Mouse (Mus musculus) activated CD4-positive, CD25-positive, alpha-beta regulatory T cell, adult 4 months (primary cell): ENCODE data around the gene Atat1. TPM values are rescaled to one million over a fixed set of nuclear protein-coding genes. Genes with fewer than 3 reads are reported as not detected.
"Not testable (repeated sequence)": the region's sequence is repeated elsewhere in the genome, so short reads cannot be mapped to it uniquely, and the experiment has no call there.

ENCODE experiments used
- ATAC-seq: one replicate; pipeline ENCODE4 v1.8.0; 2017
- polyA plus RNA-seq, 2 experiments: library from polyadenylated mRNA; unstranded; fragments of 100-300 nt; shearing (Covaris generic); gene quantifications; one replicate each; pipeline ENCODE4 v1.2.1; 2017

Gene Atat1
- 10 to 100 TPM; 11.7 to 14.3 TPM for polyA plus RNA-seq

DNA sequence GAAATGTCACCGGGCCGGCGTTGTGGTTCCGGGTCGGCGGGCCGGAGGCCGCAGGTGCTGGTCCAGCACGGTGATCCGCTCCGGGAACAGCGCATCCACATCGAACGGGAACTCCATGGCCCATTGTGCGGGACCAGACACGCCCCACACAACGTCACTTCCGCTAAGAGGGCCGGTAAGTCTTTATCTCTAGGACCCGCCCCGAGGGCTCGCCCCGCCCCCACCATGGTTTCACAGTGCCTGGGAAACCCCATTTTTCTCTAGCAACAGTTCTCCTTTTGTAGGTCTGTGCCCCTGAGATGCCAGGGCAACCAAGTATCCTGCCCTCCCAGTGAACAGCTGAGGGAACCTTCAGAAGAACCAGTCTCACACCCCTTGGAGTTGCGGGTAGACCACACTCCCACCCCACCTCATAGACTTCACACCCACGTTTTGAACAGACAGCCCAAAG lies at the start of gene Atat1:
Atat1 (minus strand) TSS at position 157 of the 451 bp plus-strand sequence.
- peak; percentile 91 for ATAC-seq

DNA sequence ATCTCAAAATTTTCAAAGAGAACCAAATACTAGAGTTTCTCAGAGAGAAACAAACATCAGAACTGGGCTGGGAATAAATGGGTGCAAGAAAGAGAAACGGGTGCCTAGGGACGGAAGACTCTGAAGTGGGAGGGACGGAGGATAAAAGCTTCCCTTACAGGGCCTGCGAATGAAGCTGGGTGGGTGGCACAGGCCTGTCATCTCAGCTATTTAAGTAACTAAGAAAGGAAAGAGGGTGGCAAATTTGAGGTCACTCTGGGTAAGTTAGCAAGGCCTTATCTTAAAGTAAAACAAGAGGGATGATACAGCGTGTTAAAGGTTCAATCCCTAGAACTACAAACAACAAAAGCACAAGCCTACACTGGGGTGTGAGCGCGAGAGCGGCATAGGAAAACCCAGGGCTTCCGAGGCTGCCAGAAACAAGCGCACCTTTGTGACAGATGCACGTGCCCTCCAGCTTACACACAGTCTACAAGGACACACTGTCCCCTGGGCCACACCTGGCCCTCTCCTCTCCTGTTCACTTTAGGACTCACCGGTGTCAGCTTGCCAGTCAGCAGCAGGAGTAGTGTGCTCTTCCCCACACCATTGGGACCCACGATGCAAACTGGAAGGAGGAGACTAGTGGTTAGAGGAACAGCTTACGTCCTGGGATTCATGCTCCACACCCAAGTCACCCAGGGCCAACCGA lies 48.8 kb upstream of the Atat1 start:
- no peak for ATAC-seq

DNA sequence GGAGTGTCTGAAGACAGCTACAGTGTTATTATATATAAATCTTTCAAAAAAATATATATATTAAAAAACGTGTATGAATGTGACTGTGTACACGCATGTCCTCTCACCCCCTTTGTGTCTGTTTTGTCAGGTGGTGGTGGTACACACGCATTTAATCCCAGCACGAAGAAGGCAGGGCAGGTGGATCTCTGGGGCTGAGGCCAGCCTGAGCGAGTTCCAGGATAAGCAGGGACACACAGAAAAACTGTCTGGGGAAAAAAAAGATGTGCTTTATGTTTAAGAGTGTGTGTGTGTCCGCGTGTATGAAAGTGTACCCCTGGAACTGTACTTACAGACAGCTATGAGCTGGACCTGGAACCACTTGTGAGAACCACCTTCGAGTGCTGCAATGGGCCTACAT lies 44.8 kb upstream of the Atat1 start:
- no peak for ATAC-seq

DNA sequence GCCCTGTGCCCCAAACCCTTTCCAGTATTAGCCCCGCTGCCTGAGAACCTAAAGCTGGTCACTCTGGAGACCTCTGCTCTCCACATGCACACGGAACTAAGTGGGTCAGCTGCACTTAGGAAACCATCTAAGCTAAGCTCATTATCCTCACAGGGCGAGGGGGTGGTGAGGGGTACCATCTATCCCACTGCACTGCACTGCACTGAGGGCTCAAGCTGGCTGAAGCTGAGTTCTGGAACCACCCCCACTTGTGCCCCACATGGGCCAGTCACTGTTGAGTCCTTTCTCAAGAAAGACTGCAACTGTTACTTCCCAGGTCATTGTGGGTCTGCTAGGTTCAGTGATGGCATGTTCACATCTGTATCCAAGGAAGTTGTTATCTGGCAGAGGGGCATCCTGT lies 42.7 kb upstream of the Atat1 start:
- not testable (repeated sequence) for ATAC-seq

DNA sequence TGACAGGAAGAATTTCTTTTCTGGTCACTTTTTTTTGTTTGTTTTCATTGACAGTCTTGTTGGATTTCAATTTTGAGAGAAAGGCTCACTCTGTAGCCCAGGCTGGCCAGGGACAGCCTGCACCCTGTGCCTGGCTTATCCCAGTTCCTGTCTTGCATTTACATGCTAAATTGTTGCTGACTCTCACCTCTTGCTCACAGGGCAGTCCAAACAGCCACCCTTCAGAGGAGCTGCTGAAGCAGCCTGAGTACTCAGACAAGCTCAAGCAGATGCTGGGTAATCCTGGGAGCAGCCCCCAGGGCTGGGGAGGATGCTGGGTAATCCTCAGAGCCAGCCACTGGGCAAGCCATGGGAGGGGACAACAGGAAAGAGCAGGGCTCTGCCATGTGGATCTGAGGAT lies 41.1 kb upstream of the Atat1 start:
- not testable (repeated sequence) for ATAC-seq

DNA sequence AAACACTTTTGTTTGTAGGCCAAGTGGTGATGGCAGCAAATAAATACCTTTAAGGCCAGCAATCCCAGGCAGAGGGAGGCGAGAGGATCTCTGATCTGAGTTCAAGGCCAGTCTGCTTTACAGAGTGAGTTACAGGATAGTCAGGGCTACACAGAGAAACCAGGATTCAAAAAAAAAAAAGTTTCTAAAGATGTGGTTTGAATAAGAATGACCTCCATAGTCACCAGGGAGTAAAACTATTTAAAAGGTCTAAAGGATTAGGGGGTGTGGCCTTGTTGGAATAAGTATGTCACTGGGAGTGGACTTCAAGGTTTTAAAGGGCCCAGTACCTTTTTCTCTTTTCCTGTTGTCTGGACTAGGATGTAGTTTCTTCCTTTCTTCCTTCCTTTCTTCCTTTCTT lies 30.1 kb upstream of the Atat1 start:
- ATAC-seq, result no peak

DNA sequence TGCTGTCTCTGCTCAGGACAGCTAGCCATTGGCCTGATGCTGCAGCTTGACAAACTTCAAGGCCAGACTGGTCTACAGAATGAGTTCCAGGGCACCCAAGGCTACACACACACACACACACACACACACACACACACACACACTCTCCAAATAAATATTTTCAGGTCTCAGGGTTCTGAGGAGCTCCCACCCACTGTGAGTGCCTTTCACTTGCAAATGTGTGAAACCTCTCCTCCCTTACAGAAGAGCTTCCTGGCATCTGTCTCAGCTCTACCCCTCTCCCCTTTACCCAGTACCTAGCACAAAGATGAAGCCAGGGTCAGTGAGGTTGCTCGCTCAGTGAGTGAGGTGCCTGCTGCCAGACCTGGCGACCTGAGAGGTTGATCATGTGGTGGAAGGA lies 29.2 kb upstream of the Atat1 start:
- ATAC-seq, result no peak

DNA sequence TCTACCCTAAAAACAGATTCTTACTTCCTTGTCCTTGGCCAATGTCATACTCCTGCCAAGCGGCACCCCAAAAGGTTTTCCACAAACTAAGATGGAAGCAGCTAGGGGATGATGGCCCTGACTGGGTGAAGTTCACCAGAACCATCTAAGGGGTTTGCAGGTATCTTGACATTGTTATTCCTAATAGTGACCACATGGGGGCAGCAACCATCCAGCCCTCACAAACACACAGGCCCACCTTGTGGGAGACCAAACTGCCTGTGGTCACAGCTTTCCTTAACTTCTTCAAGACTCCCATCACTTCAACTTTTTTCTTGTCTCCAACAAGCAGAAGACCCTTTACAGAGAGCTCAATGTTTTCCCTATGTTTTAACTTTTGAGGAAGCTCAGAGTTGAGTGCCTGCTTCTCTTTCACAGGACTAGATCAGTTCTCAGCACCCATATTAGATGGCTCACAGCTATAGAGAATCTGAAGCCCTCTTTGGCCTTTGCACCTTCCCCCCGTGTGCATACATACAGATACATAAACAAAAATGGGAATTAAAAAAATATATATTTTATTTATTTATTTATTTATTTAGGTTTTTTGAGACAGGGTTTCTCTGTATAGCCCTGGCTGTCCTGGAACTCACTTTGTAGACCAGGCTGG lies 27.9 kb upstream of the Atat1 start:
- peak; percentile 59 for ATAC-seq

DNA sequence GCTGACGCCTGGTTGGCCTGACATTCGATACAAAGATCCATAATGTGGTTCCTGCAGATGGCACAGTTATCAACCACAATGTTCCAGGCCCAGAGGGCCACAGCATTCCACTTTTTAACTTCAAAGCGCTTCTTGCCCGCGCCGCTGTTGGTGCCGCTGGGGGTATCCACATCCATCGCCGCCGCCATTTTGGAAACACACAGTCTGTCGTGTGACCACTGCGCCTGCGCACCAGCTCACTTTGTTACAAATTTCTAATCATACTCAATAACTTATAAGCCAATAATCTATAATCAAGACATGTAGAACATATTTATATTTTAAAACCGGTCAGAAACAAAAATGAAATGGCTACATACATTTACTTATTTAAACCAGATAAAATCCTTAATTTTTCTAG lies 25.9 kb upstream of the Atat1 start:
- not testable (repeated sequence) for ATAC-seq

DNA sequence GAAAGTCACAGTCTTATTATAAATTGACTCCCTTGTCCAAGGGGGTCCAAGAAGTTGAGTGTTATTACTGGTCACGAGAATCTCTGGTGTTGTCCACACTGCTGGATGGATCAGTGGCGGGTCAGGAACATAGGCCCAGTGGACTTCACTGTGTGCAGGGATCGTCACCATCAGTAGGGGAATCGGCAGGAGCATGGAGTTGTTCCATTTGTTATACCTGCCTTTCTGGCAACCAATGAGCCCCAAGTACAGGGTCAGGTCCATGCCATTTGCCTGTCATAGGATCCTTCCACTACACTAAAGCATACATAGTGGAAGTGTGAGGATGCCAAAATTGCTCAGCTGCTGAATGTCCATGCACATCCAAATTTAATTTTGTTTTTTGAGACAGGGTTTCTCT lies 22.7 kb upstream of the Atat1 start:
- no peak for ATAC-seq

DNA sequence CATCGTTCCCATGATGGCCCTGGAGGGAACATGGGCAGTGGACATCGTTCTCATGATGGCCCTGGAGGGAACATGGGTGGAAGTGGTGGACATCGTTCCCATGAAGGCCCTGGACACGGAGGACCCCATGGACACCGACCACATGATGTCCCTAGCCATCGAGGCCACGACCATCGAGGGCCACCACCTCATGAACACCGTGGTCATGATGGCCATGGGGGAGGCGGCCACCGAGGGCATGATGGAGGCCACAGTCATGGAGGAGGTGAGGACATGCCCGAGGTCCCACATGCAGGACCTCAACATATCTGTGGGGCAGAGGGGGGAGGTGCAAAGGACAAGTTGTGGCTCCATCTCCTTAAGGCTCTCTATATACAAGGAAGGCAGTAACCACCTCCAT lies 20.8 kb upstream of the Atat1 start:
- no peak for ATAC-seq

DNA sequence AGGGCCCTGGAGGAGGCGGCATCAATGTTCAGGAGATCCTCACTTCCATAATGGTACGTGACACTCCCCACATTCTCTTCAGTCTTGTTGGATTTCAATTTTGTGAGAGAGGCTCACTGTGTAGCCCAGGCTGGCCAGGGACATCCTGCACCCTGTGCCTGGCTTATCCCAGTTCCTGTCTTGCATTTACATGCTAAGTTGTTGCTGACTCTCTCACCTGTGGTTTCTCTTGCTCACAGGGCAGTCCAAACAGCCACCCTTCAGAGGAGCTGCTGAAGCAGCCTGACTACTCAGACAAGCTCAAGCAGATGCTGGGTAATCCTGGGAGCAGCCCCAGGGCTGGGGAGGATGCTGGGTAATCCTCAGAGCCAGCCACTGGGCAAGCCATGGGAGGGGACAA lies 19.7 kb upstream of the Atat1 start:
- ATAC-seq, result no peak

DNA sequence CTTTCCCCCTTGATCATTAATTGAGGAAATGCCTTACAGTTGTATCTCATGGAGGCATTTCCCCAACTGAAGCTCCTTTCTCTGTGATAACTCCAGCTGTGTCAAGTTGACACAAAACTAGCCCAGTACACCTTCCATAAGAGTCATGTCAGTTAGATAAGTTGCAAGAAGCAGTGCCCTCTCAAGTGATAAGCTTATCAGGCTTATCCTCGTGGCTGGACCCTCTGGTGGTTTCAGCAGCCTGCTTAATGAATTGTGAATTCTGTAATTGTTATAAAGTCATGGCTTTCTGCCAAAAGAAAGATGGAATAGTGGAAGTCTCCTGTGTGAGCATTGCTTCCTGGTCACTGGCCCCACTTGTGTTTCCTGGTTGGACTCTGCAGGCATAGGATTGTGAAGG lies 17.6 kb upstream of the Atat1 start:
- ATAC-seq, result no peak

DNA sequence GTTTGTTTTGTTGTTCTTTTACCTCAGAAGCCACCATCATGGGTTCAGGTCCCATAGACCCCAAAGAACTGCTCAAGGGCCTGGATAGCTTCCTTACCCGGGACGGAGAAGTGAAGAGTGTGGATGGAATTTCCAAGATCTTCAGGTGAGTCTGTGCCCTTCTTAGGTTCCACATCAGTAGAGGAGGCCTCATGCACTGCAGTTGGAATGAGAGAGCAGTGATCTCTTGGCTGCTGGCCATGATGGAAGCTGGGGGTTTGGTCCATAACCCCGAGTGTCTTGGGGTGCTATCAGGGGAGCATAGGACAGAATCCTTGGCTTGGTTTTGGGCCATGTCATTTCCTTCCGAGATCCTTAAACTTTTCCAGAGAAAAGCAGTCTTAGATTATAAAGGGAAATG lies 13.4 kb upstream of the Atat1 start:
- ATAC-seq, result no peak

DNA sequence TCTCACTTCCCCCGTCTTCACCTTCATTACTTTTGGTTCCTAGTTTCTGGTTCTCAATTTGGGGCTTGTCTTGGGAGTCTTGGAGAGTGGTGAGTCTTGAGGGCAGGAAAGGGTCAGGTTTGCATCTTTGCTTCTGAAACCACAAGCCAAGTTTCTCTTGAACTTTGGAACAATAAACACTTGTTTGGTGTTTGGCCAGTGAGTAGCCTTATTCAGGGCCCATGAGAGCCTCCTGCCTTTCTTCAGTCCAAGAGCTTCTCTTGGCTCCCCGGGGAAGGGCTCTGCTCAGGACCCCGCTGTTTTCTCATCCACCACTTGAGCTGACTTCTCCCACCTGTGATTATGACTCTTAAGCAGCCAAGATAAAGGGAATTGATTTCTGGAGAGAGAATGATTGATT lies 12.7 kb upstream of the Atat1 start:
- no peak for ATAC-seq

DNA sequence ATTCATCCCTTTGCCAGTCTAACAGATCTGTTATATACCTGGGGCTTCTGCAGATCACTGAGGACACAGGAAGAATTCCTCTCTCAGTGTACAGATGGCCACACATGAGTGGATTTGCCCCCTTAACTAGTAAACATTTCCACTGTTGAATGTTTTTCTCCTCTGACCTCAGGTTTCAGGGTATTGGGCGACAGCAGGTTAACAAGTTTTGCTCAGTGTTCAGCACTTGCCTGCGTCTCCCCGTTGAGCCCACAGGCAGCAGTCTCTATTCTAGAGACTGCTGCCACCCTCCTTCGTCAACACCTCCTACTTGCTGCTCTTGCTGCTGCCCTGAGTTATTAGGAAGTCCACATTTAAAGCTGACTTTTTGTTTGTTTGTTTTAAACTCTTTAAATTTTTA lies 11.8 kb upstream of the Atat1 start:
- ATAC-seq, result no peak

DNA sequence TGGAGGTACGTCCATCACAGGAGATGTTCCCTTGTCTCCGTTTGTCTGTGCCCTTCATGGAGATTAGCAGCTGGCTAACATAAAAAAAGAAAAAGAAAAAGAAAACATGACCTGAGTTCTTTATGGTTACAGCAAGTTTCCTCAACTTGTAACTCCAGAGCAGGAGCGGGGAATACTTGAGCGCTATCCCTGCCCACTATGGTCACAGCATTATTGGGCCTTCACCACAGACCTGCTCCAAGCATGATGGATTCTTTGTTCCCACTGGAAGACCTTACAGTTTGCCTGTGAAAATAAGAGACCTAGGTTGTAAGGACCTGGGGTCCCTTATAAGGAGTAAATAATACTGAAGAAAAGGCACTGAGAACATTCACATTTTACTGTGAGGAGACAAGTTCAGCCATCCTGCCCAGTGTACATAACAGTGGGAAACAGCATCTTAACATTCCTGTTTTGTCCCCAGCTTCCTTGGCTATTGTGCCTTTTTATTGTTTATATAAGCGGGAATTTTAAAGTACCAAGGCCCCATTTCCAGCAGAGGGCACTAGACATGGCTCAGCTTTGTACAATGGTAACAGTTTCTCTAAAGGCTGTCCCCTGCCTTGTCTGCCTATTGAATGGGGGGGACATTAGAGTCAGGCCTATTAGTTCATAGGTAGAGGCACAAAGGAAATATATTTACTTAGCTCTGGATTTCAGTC lies 11.1 kb upstream of the Atat1 start:
- ATAC-seq, result no peak

DNA sequence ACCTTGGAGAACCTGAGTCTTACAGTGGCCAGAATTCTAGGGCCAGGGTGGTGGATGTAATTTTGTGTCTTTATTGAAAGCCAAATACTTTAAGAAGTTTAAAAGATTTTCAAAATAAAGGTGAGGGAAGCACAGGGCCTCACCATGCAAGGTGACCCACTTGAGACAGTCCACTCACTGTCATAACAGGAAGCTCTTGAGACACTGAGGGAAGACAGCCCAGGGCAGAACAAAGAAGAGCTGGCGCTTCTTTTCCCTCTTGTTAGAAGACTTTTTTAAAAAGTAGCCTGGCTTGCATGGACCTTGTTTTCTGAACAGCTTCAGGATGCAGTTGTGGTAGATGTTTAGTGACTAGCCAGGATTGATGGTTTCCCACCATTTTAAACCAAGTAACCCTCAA lies 10.5 kb upstream of the Atat1 start:
- ATAC-seq, result no peak

DNA sequence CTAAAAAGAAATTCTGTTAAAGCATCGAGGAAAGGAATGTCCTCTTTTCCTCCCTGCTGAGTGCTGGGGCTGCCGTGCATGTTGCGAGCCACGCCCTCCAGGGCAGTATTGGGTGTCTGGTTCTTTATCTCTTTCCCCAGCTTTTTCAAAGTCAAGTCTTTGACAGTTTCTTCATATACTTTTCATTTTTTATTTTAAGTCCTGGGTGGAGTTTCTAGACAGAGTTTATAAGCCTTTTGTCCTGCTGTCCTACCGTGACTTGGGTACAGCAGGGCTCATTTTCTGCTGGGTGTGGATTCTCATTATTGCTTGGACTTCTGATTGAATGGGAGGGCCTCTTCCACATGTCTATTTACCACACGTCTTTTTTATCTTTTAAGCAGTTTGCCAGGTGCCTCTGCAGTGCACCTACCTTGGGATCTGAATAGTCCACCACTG lies 10.0 kb upstream of the Atat1 start:
- no peak for ATAC-seq

DNA sequence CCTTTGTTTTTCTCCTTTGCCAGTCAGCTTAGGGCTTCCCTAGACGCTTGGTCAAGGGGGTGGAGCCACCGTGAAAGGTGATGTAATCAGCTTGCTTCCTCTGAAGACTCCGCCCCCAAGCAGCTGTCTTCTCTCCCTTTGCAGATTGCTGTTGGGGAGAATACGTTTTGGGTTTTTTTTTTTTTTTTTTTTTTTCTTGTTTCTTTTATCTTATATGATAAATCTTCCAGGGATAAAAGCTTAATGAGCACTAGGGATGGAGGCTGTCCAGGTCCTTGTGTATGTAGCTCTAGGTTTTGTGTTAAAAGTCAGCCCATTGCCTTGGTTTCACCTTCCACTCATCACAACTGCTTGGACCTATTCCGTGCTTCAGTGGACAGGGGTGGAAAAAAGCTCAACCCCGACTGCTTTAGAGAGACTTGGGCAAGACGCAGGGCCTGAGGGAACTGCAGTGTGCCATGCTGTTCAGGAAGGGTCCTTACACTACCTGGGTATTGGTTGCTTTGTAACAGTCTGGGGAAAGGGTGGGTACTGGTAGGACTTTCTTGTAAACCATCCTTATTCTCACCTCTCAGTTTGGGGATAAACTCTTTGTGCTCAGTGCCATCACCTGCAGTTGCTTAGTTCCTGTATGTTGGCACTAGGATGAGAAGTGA lies 9.3 kb upstream of the Atat1 start:
- ATAC-seq, result peak; percentile 47

DNA sequence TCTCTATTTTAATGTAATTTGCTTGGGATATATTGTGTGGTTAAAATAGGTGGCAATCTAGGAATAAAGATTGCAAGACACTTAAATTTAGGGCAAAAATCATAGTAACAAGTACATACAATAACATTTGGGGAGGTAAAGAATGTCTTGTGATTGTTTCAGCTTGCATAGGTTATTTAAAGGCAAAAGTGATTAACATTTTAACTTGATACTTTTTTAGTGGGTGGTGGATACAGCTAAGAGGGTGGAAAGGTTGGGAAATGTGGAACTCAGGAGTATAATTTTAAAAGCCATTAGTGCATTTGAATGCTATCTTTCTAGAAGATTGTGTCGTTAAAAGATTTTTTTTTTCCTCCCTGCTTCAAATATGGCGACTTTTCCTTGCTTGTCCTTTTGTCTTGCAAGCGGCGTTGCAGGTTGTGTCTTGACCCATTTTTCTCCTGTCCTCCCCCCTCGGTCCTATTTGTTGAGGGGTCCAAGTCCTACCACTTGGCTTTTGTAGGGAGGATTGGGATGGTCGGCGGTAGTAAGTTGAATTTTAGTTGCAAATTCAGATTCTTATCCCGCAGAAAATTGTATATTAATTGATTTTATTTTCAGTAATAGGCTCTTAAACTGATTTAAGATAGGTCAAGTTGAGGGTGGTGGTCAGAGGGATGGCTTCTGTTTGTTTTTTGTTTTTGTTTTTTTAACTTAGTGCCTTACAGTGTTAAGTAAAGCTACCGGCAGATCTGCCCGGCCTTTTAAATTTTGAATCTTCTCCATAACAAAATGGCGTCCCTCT lies 8.6 kb upstream of the Atat1 start:
- no peak for ATAC-seq

DNA sequence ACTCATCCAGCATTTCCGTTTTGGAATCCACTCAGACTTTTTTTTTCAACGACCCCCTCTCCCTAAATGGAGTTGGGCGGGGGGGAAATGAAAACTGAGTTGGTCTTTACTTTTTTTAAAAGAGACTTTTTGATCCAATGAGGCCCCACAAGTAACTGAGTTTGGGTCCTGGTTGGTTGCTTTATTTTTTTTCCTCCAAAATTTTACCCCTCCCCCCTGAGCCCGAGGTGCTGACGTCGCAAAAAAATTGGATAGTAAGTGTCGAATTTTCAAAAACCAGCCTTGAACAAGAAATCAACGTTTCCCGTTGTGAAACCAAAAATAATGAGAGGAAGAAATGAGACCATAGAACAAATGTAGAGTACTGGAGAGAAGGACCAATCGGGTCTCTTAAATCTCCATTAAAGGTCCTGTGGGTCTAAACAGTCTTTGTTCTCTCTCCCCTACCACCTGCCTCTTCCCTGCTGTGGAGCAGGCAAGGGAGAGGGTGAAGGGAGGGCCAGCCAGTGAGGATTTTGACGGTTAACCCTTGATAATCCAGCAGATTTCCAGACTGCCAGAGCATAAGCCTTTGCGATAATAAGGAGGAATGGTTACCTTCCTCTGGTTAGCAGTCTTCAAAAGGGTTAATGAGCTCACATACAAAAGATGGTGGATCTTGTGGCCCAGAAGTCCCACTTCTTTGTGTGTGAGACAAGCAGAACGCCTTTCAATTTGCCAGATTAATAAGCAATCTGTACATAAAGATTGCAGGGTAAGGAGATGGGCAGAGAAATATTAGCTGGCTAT lies 7.8 kb upstream of the Atat1 start:
- no peak for ATAC-seq
